In genomic region chr14:56120525-56120924, GRCm38 (mm10) we compare ENCODE assay signal across 47 mouse cellular contexts. TPM values are rescaled to one million over a fixed set of nuclear protein-coding genes. Genes with fewer than 3 reads are reported as not detected.
"Had no signal": no experiment of that assay in that cellular context is flagged by ENCODE, and none has a peak within 500 bp of the region (broad histone marks: within the 10 kb centered on the region; RNA-seq: fewer than 3 reads in every experiment).

Gene Gzme, minus strand, starts transcription at chr14:56120625.

- ATAC-seq: liver, embryonic 12.5 days; liver, postnatal 0 days; lung, postnatal 0 days; midbrain, embryonic 13.5 days; midbrain, embryonic 15.5 days; midbrain, embryonic 16.5 days had no signal

- H3K27me3 ChIP-seq: limb, embryonic 12.5 days; limb, embryonic 13.5 days; limb, embryonic 15.5 days; liver, embryonic 12.5 days; liver, embryonic 13.5 days; liver, embryonic 15.5 days; lung, embryonic 15.5 days; midbrain, embryonic 12.5 days; midbrain, embryonic 13.5 days; midbrain, embryonic 15.5 days; neural tube, embryonic 12.5 days; neural tube, embryonic 13.5 days had no signal

- H3K36me3 ChIP-seq: limb, embryonic 10.5 days; limb, embryonic 12.5 days; limb, embryonic 13.5 days; limb, embryonic 15.5 days; liver, embryonic 12.5 days; liver, embryonic 13.5 days; liver, embryonic 15.5 days; lung, embryonic 15.5 days; midbrain, embryonic 10.5 days; midbrain, embryonic 12.5 days; midbrain, embryonic 13.5 days; midbrain, embryonic 15.5 days; neural tube, embryonic 12.5 days; neural tube, embryonic 13.5 days had no signal

- H3K27ac ChIP-seq: limb, embryonic 10.5 days; limb, embryonic 12.5 days; limb, embryonic 13.5 days; limb, embryonic 15.5 days; liver, embryonic 12.5 days; liver, embryonic 13.5 days; liver, embryonic 14.5 days; liver, embryonic 15.5 days; lung, embryonic 15.5 days; macrophage; midbrain, embryonic 10.5 days; midbrain, embryonic 12.5 days; midbrain, embryonic 13.5 days; midbrain, embryonic 15.5 days; neural tube, embryonic 12.5 days; neural tube, embryonic 13.5 days had no signal

- H3K4me3 ChIP-seq: limb, embryonic 10.5 days; limb, embryonic 12.5 days; limb, embryonic 13.5 days; limb, embryonic 15.5 days; liver, embryonic 12.5 days; liver, embryonic 13.5 days; liver, embryonic 15.5 days; lung, embryonic 15.5 days; megakaryocyte, embryonic 14.5 days; midbrain, embryonic 10.5 days; midbrain, embryonic 12.5 days; midbrain, embryonic 13.5 days; midbrain, embryonic 15.5 days; myocyte; neural tube, embryonic 12.5 days; neural tube, embryonic 13.5 days had no signal

- DNase-seq: left cerebral cortex, postnatal 4 days; liver; liver, embryonic 13.5 days; liver, postnatal 0 days; lung, adult 18-20 months; lung, adult 2 months; lung, embryonic 14.5 days; lung, postnatal 10 days; lung, postnatal 14 days; lung, postnatal 36 days; lung, postnatal 4 days; midbrain, embryonic 14.5 days had no signal

- H3K4me1 ChIP-seq: limb, embryonic 10.5 days; limb, embryonic 12.5 days; limb, embryonic 13.5 days; limb, embryonic 15.5 days; liver, embryonic 12.5 days; liver, embryonic 13.5 days; liver, embryonic 15.5 days; lung, embryonic 15.5 days; megakaryocyte, embryonic 14.5 days; midbrain, embryonic 10.5 days; midbrain, embryonic 12.5 days; midbrain, embryonic 13.5 days; midbrain, embryonic 15.5 days; neural tube, embryonic 12.5 days; neural tube, embryonic 13.5 days had no signal

- H3K9ac ChIP-seq: limb, embryonic 12.5 days; limb, embryonic 13.5 days; limb, embryonic 15.5 days; liver, embryonic 12.5 days; liver, embryonic 13.5 days; liver, embryonic 14.5 days; liver, embryonic 15.5 days; liver, postnatal 0 days; lung, embryonic 14.5 days; lung, embryonic 15.5 days; midbrain, embryonic 12.5 days; midbrain, embryonic 13.5 days; midbrain, embryonic 15.5 days; neural tube, embryonic 12.5 days; neural tube, embryonic 13.5 days had no signal

- H3K9me3 ChIP-seq: limb, embryonic 10.5 days; limb, embryonic 12.5 days; limb, embryonic 13.5 days; limb, embryonic 15.5 days; liver, embryonic 12.5 days; liver, embryonic 13.5 days; liver, embryonic 15.5 days; lung, embryonic 15.5 days; megakaryocyte, embryonic 14.5 days; midbrain, embryonic 10.5 days; midbrain, embryonic 12.5 days; midbrain, embryonic 13.5 days; midbrain, embryonic 15.5 days; neural tube, embryonic 12.5 days; neural tube, embryonic 13.5 days had no signal

- H3K4me2 ChIP-seq: limb, embryonic 12.5 days; limb, embryonic 13.5 days; limb, embryonic 15.5 days; liver, embryonic 11.5 days; liver, embryonic 12.5 days; liver, embryonic 13.5 days; liver, embryonic 15.5 days; lung, embryonic 14.5 days; lung, embryonic 15.5 days; midbrain, embryonic 11.5 days; midbrain, embryonic 12.5 days; midbrain, embryonic 13.5 days; midbrain, embryonic 15.5 days; neural tube, embryonic 12.5 days; neural tube, embryonic 13.5 days had no signal

RNA-seq across cellular contexts. Expression of gene Gzme, which starts in this region (rescaled TPM):
- total RNA-seq: left cerebral cortex, postnatal 10 days; left cerebral cortex, postnatal 14 days; left cerebral cortex, postnatal 25 days; left cerebral cortex, postnatal 36 days; left cerebral cortex, postnatal 4 days; liver, adult 2 months; megakaryocyte progenitor cell, adult 5-6 weeks; megakaryocyte, adult 5-6 weeks; megakaryocyte-erythroid progenitor cell, adult 5-6 weeks; midbrain, postnatal 0 days; monocyte, adult 5-6 weeks had no signal
- polyA plus RNA-seq: limb, embryonic 10.5 days; limb, embryonic 11.5 days; limb, embryonic 12.5 days; limb, embryonic 13.5 days; limb, embryonic 15.5 days; liver, adult 2 months; liver, embryonic 11.5 days; liver, embryonic 12.5 days; liver, embryonic 13.5 days; liver, embryonic 14.5 days; liver, embryonic 15.5 days; liver, embryonic 16.5 days; liver, postnatal 0 days; lung, adult 2 months; lung, embryonic 14.5 days; lung, embryonic 15.5 days; lung, embryonic 16.5 days; lung, postnatal 0 days; macrophage; midbrain, embryonic 10.5 days; midbrain, embryonic 11.5 days; midbrain, embryonic 12.5 days; midbrain, embryonic 13.5 days; midbrain, embryonic 14.5 days; midbrain, embryonic 15.5 days; midbrain, embryonic 16.5 days; midbrain, postnatal 0 days; neural tube, embryonic 11.5 days; neural tube, embryonic 12.5 days; neural tube, embryonic 13.5 days had no signal
